In genomic region chr4:135385614-135386013, GRCm38 (mm10) we compare ENCODE assay signal across 13 mouse cellular contexts. TPM values are rescaled to one million over a fixed set of nuclear protein-coding genes. Genes with fewer than 3 reads are reported as not detected.
DNase-seq lines count a peak whose midpoint lies in the region; ATAC-seq lines count a peak whose summit lies in the region.
"Had no signal": no experiment of that assay in that cellular context is flagged by ENCODE, and none has a peak within 500 bp of the region (broad histone marks: within the 10 kb centered on the region; RNA-seq: fewer than 3 reads in every experiment).

No protein-coding gene starts in this region.

- ATAC-seq in lung, embryonic 15.5 days (ENCODE audit: borderline replicate concordance, extremely low read depth, low FRiP score, low TSS enrichment) = peak; percentile 55; the same call in 1 of the 2 replicates
- peak; percentile 67; the same call in 1 of the 2 replicates for ATAC-seq in embryonic facial prominence, embryonic 15.5 days (ENCODE audit: insufficient number of reproducible peaks, low FRiP score, low TSS enrichment, low read depth)
- peak; percentile 76 for ATAC-seq in limb, embryonic 13.5 days (ENCODE audit: low FRiP score, low read depth)
- ATAC-seq in frontal cortex, adult (ENCODE audit: low TSS enrichment) = no peak
- ATAC-seq: intestine, embryonic 15.5 days had no signal

- no peaks in the 10 kb centered on the region for H3K9me3 ChIP-seq in lung, embryonic 15.5 days
- H3K9me3 ChIP-seq in embryonic facial prominence, embryonic 15.5 days (replicated peaks) = no peaks in the 10 kb centered on the region
- no peaks in the 10 kb centered on the region for H3K9me3 ChIP-seq in limb, embryonic 13.5 days
- H3K9me3 ChIP-seq: intestine, embryonic 15.5 days; midbrain, embryonic 10.5 days had no signal

- peak; percentile 27 to 37 for DNase-seq in cerebellum, postnatal 14 days
- DNase-seq in cerebellum, adult 8-10 months = no peak
- DNase-seq in lung, postnatal 25 days (ENCODE audit: low spot score) = no peak
- no peak for DNase-seq in layer of hippocampus, adult 8-10 months (ENCODE audit: low spot score in 2 of 2)
- DNase-seq: cerebellum, adult 9-10 months; gastrocnemius, postnatal 25 days had no signal

- H3K4me3 ChIP-seq in lung, embryonic 15.5 days = no peak overlapping the region
- no peak overlapping the region for H3K4me3 ChIP-seq in embryonic facial prominence, embryonic 15.5 days (replicated peaks)
- H3K4me3 ChIP-seq in limb, embryonic 13.5 days = 0 out of 2 replicates have a peak overlapping the region, but pooled peaks have one; percentile 7
- H3K4me3 ChIP-seq: intestine, embryonic 15.5 days; midbrain, embryonic 10.5 days had no signal

- H3K27ac ChIP-seq in lung, embryonic 15.5 days = peak overlapping the region; percentile 22; the same call in 1 of the 2 replicates
- H3K27ac ChIP-seq in embryonic facial prominence, embryonic 15.5 days (replicated peaks) = no peak overlapping the region
- H3K27ac ChIP-seq in limb, embryonic 13.5 days = peak overlapping the region; percentile 52; the same call in 1 of the 2 replicates
- H3K27ac ChIP-seq: intestine, embryonic 15.5 days; midbrain, embryonic 10.5 days had no signal

- H3K36me3 ChIP-seq in lung, embryonic 15.5 days = no peaks in the 10 kb centered on the region
- no peaks in the 10 kb centered on the region for H3K36me3 ChIP-seq in embryonic facial prominence, embryonic 15.5 days
- H3K36me3 ChIP-seq in limb, embryonic 13.5 days = no peaks in the 10 kb centered on the region
- H3K36me3 ChIP-seq: intestine, embryonic 15.5 days; midbrain, embryonic 10.5 days had no signal

- H3K4me2 ChIP-seq in lung, embryonic 15.5 days = peak overlapping the region; percentile 14; the same call in 1 of the 2 replicates
- H3K4me2 ChIP-seq in embryonic facial prominence, embryonic 15.5 days (replicated peaks) = no peak overlapping the region
- peak overlapping the region; percentile 35 for H3K4me2 ChIP-seq in limb, embryonic 13.5 days (replicated peaks)
- H3K4me2 ChIP-seq: intestine, embryonic 15.5 days had no signal

- H3K4me1 ChIP-seq in lung, embryonic 15.5 days = peaks cover 10% of the 10 kb centered on the region; the same call in 1 of the 2 replicates
- peaks cover 8% of the 10 kb centered on the region for H3K4me1 ChIP-seq in embryonic facial prominence, embryonic 15.5 days
- H3K4me1 ChIP-seq in limb, embryonic 13.5 days = peaks cover 15% of the 10 kb centered on the region

- no peak overlapping the region for H3K9ac ChIP-seq in lung, embryonic 15.5 days
- no peak overlapping the region for H3K9ac ChIP-seq in embryonic facial prominence, embryonic 15.5 days
- no peak overlapping the region for H3K9ac ChIP-seq in limb, embryonic 13.5 days
- H3K9ac ChIP-seq: intestine, embryonic 15.5 days had no signal

- 35% methylated on average over 10 of the region's 10 CpGs for WGBS in lung, embryonic 15.5 days
- 39% methylated on average over 10 of the region's 10 CpGs for WGBS in embryonic facial prominence, embryonic 15.5 days
- 43% methylated on average over 10 of the region's 10 CpGs for WGBS in limb, embryonic 13.5 days

- no peaks in the 10 kb centered on the region for H3K27me3 ChIP-seq in lung, embryonic 15.5 days
- H3K27me3 ChIP-seq in embryonic facial prominence, embryonic 15.5 days = no peaks in the 10 kb centered on the region
- no peaks in the 10 kb centered on the region for H3K27me3 ChIP-seq in limb, embryonic 13.5 days
- H3K27me3 ChIP-seq: intestine, embryonic 15.5 days had no signal

RNA-seq across cellular contexts. Expression of gene Ncmap, which starts 12.4 kb away (rescaled TPM):
- polyA plus RNA-seq in lung, embryonic 15.5 days (2015; fragmentation: Nextera tagmentation; extraction: Ambion mirVana) = 5.6 and 7.0 TPM in 2 replicates
- polyA plus RNA-seq in embryonic facial prominence, embryonic 15.5 days (2015; fragmentation: Nextera tagmentation; extraction: Ambion mirVana) = 3.5 and 7.3 TPM in 2 replicates
- 12.0 and 12.2 TPM in 2 replicates for polyA plus RNA-seq in limb, embryonic 13.5 days (2015; fragmentation: Nextera tagmentation; extraction: Ambion mirVana)
- 1 to 10 TPM in 1 of 4 experiments, under 1 TPM in 2, not detected in 1; 0.58 to 1.2 (median 0.96) TPM for total RNA-seq in layer of hippocampus, adult 8-10 months (2022)
- total RNA-seq: adrenal gland, postnatal 36 days had no signal

RNA-seq across cellular contexts. Expression of gene Srrm1, which starts 32.5 kb away (rescaled TPM):
- 199 and 209 TPM in 2 replicates for polyA plus RNA-seq in lung, embryonic 15.5 days (2015; fragmentation: Nextera tagmentation; extraction: Ambion mirVana)
- 202 and 213 TPM in 2 replicates for polyA plus RNA-seq in embryonic facial prominence, embryonic 15.5 days (2015; fragmentation: Nextera tagmentation; extraction: Ambion mirVana)
- 295 and 303 TPM in 2 replicates for polyA plus RNA-seq in limb, embryonic 13.5 days (2015; fragmentation: Nextera tagmentation; extraction: Ambion mirVana)
- 100 to 1,000 TPM; 134 to 168 (median 160) TPM for total RNA-seq in layer of hippocampus, adult 8-10 months (2022)

RNA-seq across cellular contexts. Expression of gene Rcan3, which starts 48.0 kb away (rescaled TPM):
- polyA plus RNA-seq in lung, embryonic 15.5 days (2015; fragmentation: Nextera tagmentation; extraction: Ambion mirVana) = 15.6 and 16.3 TPM in 2 replicates
- polyA plus RNA-seq in embryonic facial prominence, embryonic 15.5 days (2015; fragmentation: Nextera tagmentation; extraction: Ambion mirVana) = 16.3 and 20.1 TPM in 2 replicates
- 13.5 and 15.6 TPM in 2 replicates for polyA plus RNA-seq in limb, embryonic 13.5 days (2015; fragmentation: Nextera tagmentation; extraction: Ambion mirVana)
- 10 to 100 TPM; 21.9 to 29.4 (median 24.3) TPM for total RNA-seq in layer of hippocampus, adult 8-10 months (2022)

Comparison
In these comparisons a context has a peak if more than half of its experiments do, and no peak if none do; other contexts are left out.
1. DNase-seq: peak in cerebellum, postnatal 14 days (2 of 2); none in cerebellum, adult 8-10 months (single experiment), lung, postnatal 25 days (single experiment) and layer of hippocampus, adult 8-10 months (0 of 2).